Mouse (Mus musculus): ENCODE results near the gene Thrb. TPM values are rescaled to one million over a fixed set of nuclear protein-coding genes. Genes with fewer than 3 reads are reported as not detected.

Gene Thrb
- 0.77 and 0.93 TPM in 2 replicates for polyA plus RNA-seq (2016; fragmentation: Nextera tagmentation; extraction: Ambion mirVana)

DNA sequence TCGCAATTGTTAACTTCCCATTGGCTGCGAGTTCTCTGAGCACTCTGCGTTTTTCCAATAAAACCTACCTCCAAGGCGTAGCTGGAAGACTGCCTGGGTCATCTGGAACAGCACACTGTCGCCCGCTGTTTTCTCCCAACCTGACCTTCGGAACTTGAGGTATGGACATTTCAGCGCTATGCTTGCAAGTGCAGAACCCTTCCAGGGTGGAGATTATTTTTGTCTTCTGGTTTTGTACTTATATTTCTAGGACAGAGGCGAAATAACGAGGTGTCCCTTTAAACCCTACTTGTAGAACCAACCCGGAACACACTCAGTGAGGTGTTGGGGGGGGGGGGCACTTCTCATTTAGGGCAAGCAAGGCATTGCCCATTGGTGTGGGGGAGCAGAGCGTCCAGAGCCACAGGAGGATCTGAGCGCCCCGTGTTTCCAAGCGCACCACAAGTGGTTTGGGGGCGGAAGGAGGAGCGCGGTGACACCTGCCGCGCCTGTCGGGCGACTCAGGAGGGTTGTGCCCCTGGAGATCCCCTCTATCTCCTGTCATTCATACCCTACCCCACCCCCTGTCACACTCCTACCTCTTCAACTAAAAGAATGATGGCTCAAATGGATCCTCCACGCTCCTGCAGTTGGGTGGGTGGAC is at the start of gene Thrb:
Gene Thrb, plus strand, starts transcription at position 576 of the 643 bp plus-strand sequence.
- Histone ChIP-seq H3K27me3 (ENCODE audit: insufficient read depth, poor library complexity, severe bottlenecking) (peaks cover 37% of the 10 kb centered on the region), H3K4me1 (replicated peaks) (peaks cover 23% of the 10 kb centered on the region), H3K36me3 (no peaks in the 10 kb centered on the region), H3K27ac (peak within 1 kb of the TSS; percentile 76), H3K4me3 (peak within 1 kb of the TSS; percentile 66), H3K9me3 (no peaks in the 10 kb centered on the region)
- no peak for DNase-seq (ENCODE audit: low spot score)
- under 1% methylated on average over 23 of the region's 23 CpGs for WGBS

DNA sequence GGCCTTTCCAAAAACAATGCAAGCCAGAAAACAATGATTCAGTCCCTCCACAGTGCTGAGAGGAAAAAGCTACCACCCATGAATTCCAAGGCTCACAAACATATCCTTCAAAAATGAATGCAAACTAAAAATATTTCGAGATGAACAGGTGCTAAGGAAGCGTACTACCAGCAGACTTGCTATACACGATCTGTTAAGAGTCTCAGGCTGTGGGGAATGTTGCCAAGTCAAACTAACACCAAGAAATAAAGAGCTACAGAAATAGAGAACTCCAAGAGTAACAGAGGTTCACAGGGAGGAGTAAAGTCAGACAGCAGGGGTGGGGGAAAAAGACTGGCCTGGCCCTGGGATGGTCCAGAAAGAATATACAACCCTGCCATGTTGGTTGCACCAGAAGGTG is 38.4 kb upstream of the Thrb start:
- Histone ChIP-seq H3K27me3 (ENCODE audit: insufficient read depth, poor library complexity, severe bottlenecking) (no peaks in the 10 kb centered on the region), H3K9me3 (no peaks in the 10 kb centered on the region), H3K4me3 (no peak overlapping the region), H3K36me3 (no peaks in the 10 kb centered on the region), H3K4me1 (replicated peaks) (no peaks in the 10 kb centered on the region), H3K27ac (no peak overlapping the region)
- no peak for DNase-seq (ENCODE audit: low spot score)
- WGBS, result 87% methylated on average over 3 of the region's 3 CpGs

DNA sequence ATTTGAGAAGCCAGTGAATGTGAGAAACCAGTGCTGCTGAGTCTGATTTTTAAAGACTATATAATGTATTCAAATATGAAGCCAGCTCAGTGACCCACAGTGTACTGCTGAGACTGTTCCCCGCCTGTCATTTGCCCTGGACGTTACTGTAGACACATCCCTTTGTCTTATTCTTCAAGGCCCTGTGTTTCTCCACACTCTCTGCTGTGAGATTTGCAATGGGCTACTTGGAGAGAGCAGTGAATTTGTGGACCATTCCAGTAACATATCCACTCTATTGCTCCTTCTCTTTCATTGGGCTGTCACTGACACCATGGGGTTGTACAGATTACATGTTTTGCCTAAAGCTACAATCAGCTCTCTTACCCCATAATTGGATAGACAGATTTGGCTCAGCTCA is 36.1 kb upstream of the Thrb start:
- Histone ChIP-seq H3K27ac (no peak overlapping the region), H3K4me3 (no peak overlapping the region), H3K36me3 (no peaks in the 10 kb centered on the region), H3K4me1 (replicated peaks) (no peaks in the 10 kb centered on the region), H3K9me3 (no peaks in the 10 kb centered on the region), H3K27me3 (ENCODE audit: insufficient read depth, poor library complexity, severe bottlenecking) (no peaks in the 10 kb centered on the region)
- 63% methylated on average over 2 of the region's 2 CpGs for WGBS
- no peak for DNase-seq (ENCODE audit: low spot score)

DNA sequence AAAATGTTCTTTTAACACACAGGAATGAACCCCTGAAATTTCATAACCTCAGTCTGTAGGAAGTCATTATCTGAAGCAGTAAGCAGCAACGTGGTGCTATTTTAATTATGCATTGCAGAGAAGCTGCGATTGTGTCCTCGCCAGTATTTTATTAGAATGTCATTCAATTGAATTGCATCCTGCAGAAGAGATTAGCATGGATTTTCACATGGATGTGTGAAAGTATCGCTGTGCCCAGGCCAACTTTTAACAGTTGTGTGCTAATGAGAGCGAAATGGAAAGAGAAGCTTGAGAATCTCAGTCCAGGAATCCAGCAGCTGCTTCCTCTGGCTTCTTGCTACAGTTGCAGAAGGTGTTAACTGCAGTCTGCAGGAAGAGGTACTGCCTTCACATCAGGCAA is 30.8 kb upstream of the Thrb start:
- Histone ChIP-seq H3K27me3 (ENCODE audit: insufficient read depth, poor library complexity, severe bottlenecking) (no peaks in the 10 kb centered on the region), H3K4me3 (no peak overlapping the region)
- DNase-seq (ENCODE audit: low spot score), result no peak

DNA sequence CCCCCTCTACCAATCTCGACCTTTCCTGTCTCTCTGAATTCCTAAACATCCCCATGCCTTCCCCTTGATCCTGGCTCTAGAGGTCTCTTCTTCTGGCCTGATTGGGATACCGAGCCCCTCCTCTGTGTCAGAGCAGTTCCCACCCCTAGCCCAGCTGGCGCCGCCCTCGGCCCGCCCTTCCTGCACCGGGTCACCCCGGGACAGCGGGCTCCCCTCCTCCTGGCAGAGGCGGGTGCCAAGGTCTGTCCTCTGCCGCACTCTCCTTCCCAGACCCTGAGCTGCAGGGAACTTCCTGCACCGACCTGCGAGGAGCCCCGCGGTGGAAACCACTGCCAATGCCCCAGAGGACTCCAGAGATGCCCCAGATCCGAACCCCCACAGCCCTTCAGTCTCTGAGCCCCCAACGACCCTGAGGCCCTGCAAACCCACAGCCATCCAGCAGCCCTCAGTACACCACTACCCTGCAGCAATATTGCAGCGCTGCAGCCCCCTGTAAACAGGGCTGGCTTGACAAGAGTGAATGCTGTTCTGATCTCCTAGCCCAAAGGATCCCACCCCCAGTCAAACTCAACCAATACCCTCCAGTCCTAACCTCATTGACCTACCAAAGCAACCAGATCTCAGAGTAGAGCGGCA is 27.1 kb upstream of the Thrb start:
- Histone ChIP-seq H3K27me3 (ENCODE audit: insufficient read depth, poor library complexity, severe bottlenecking) (no peaks in the 10 kb centered on the region), H3K9me3 (no peaks in the 10 kb centered on the region), H3K4me1 (replicated peaks) (peaks cover 9% of the 10 kb centered on the region), H3K4me3 (peak overlapping the region; percentile 40), H3K36me3 (no peaks in the 10 kb centered on the region), H3K27ac (peak overlapping the region; percentile 69; the same call in 1 of the 2 replicates)
- peak; percentile 11 for DNase-seq (ENCODE audit: low spot score)
- WGBS, result 7% methylated on average over 19 of the region's 19 CpGs

More for the DNA sequence above, 30.8 kb upstream of the Thrb start:
- WGBS, result 71% methylated on average over 5 of the region's 5 CpGs
- no peak overlapping the region for H3K27ac ChIP-seq
- H3K4me1 ChIP-seq (replicated peaks), result peaks cover 9% of the 10 kb centered on the region
- no peaks in the 10 kb centered on the region for H3K9me3 ChIP-seq
- no peaks in the 10 kb centered on the region for H3K36me3 ChIP-seq

DNA sequence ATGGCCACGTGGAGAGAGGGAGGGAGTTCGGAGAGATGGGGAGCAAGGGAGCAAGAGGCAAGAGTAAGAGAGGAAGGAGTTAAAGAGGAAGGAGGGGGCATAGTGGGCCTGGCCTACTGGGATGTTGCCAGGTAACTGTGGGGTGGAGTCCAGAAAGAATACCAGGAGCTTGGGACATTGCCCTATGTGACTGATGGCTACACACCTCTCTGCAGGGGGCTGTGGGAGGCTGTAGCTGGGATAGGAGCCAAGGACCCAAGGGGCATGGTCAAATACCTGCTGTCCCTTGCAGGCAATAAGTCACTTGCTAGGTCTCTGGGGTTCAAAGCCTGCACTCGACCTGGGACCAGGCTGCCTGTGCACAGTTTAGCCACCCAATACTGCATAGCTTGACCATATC is 23.1 kb upstream of the Thrb start:
- H3K27me3 ChIP-seq (ENCODE audit: insufficient read depth, poor library complexity, severe bottlenecking), result no peaks in the 10 kb centered on the region
- H3K36me3 ChIP-seq, result no peaks in the 10 kb centered on the region
- no peaks in the 10 kb centered on the region for H3K9me3 ChIP-seq
- H3K4me1 ChIP-seq (replicated peaks), result peaks cover 9% of the 10 kb centered on the region
- no peak overlapping the region for H3K4me3 ChIP-seq
- no peak for DNase-seq (ENCODE audit: low spot score)
- no peak overlapping the region for H3K27ac ChIP-seq
- 75% methylated on average over 3 of the region's 3 CpGs for WGBS

DNA sequence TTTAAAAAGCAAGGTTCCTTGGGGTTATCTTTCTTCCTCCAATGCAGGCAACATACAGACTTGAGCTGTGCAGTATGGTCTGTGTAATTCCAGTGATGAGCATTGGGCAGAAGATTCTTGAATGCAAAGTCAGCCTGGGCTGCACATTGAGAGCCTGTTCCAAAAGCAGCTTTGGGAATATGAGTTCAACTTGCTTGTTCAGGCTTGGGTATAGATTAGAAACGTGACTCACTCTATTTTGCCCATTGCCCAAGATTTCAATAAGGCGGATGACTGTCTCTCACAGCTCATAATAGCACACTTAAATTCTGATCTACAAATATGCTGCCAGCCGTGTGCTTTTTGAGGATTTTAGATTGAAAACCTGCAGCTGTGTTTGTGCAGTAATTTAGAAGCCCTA is 18.3 kb upstream of the Thrb start:
- Histone ChIP-seq H3K36me3 (no peaks in the 10 kb centered on the region), H3K9me3 (no peaks in the 10 kb centered on the region), H3K4me3 (no peak overlapping the region), H3K4me1 (replicated peaks) (no peaks in the 10 kb centered on the region), H3K27ac (no peak overlapping the region), H3K27me3 (ENCODE audit: insufficient read depth, poor library complexity, severe bottlenecking) (no peaks in the 10 kb centered on the region)
- no peak for DNase-seq (ENCODE audit: low spot score)
- 79% methylated on average over 3 of the region's 3 CpGs for WGBS

DNA sequence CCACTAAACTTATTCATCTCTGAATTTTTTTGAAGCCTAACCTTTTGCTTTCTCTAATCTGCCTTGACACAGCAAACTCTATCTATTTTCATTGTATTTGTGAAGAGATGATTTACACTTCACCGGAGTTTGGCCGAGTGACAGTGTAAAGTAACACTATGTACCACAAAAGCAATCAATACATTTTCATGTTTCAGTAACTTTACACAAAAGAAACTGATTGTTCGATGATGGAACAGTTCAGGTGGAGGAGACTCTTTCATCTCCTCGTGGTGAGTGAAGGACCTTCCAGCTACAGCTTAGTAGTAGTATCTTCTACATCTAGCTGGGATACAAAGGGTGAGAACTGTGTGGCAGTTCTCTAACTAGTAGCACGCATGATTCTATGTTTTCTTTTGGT is 5.0 kb upstream of the Thrb start:
- no peak for DNase-seq (ENCODE audit: low spot score)
- Histone ChIP-seq H3K9me3 (no peaks in the 10 kb centered on the region), H3K27ac (no peak overlapping the region), H3K27me3 (ENCODE audit: insufficient read depth, poor library complexity, severe bottlenecking) (peaks cover 6% of the 10 kb centered on the region), H3K36me3 (no peaks in the 10 kb centered on the region), H3K4me1 (replicated peaks) (peaks cover 10% of the 10 kb centered on the region), H3K4me3 (no peak overlapping the region)
- WGBS, result 67% methylated on average over 5 of the region's 5 CpGs

DNA sequence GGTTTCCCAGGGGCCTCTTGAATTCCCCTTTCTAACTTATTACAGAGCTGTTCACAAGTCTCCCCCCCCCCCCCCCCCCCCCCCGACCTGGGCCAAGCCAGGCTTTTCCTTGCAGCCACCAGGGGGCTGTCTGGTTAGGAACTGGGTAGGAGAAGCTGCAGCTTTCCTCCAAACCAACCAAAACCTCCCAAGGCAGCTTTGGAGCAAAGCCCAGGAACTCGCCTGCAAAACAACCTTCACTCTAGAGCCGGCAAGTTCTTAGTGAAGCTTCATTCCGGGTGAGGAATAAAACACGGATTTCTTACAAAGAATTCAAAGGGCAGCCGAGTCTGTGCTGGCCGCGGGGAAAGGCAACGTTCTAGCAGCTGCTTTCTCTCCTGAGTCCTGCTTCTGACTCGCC is 1.0 kb upstream of the Thrb start:
- H3K36me3 ChIP-seq, result no peaks in the 10 kb centered on the region
- peak; percentile 76 for DNase-seq (ENCODE audit: low spot score)
- peak overlapping the region; percentile 66 for H3K4me3 ChIP-seq
- H3K27me3 ChIP-seq (ENCODE audit: insufficient read depth, poor library complexity, severe bottlenecking), result peaks cover 37% of the 10 kb centered on the region
- 0% methylated on average over 10 of the region's 10 CpGs for WGBS
- no peaks in the 10 kb centered on the region for H3K9me3 ChIP-seq
- no peak overlapping the region for H3K27ac ChIP-seq
- H3K4me1 ChIP-seq (replicated peaks), result peaks cover 23% of the 10 kb centered on the region

DNA sequence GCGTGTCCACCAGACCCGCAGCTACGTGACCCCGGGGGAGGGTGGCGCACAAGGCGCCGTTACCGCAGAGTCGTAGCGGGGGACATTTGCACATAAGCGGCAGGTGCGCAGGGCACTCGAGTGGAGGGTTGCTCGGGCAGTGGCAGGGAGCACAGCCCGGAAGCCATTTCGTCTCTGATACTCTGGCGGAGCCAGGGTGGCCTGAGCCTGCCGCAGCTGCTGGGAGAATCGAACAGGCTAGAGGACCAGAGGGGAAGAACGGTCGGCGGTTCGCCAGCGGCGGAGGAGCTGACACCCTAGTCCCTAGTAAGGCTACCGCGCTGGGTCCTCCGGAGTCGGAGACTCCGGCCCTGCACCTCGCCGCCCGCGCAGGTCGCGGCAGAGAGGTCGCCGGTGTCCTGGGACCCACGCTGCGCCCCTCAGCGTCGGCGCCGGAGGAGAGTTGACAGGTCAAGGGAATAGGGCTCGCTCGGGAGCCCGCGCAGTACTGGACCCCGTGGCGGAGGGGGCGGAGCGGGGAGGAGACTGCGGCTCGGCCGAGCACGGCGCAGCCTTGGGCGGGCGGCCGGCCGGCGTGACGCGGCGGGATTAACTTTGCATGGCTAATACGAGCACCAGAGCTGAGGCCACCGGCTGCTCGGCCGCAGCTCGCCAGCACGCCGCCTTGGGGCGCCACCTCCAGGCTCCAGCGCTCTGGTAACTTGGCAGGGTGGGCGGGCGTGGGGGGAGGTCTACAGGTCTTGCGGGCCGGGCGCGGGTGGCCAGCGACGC is 453 bp downstream of the Thrb start:
- H3K9me3 ChIP-seq, result no peaks in the 10 kb centered on the region
- peak overlapping the region; percentile 66 for H3K4me3 ChIP-seq
- H3K27me3 ChIP-seq (ENCODE audit: insufficient read depth, poor library complexity, severe bottlenecking), result peaks cover 37% of the 10 kb centered on the region
- peaks cover 23% of the 10 kb centered on the region for H3K4me1 ChIP-seq (replicated peaks)
- H3K27ac ChIP-seq, result peak overlapping the region; percentile 76
- 1% methylated on average over 82 of the region's 82 CpGs for WGBS
- peak; percentile 87 for DNase-seq (ENCODE audit: low spot score)
- H3K36me3 ChIP-seq, result no peaks in the 10 kb centered on the region

DNA sequence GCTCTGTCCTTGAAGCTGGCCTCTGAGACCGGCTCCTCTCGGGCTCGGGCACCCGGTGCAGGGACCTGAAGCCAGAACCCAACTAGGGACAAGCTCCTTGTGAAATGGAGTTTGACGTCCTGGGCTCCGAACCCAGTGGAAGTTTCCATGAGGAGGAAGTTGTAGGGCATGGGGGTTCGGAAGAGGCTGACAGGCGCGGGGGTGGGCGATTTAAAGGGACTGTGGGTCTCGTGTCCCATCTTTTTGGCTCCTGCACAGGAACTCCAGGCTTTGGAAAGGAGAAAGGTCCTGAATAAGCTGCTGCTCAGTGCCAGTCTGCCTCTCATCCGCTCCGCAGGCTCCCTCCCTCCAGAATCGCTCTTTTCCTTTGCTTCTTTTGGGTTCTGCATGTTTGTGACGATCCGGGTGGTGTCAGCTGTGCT is 1.1 kb downstream of the Thrb start:
- no peak for DNase-seq (ENCODE audit: low spot score)
- no peaks in the 10 kb centered on the region for H3K9me3 ChIP-seq
- under 1% methylated on average over 16 of the region's 16 CpGs for WGBS
- peaks cover 23% of the 10 kb centered on the region for H3K4me1 ChIP-seq (replicated peaks)
- no peaks in the 10 kb centered on the region for H3K36me3 ChIP-seq
- H3K27me3 ChIP-seq (ENCODE audit: insufficient read depth, poor library complexity, severe bottlenecking), result peaks cover 37% of the 10 kb centered on the region
- peak overlapping the region; percentile 76 for H3K27ac ChIP-seq
- H3K4me3 ChIP-seq, result peak overlapping the region; percentile 66

DNA sequence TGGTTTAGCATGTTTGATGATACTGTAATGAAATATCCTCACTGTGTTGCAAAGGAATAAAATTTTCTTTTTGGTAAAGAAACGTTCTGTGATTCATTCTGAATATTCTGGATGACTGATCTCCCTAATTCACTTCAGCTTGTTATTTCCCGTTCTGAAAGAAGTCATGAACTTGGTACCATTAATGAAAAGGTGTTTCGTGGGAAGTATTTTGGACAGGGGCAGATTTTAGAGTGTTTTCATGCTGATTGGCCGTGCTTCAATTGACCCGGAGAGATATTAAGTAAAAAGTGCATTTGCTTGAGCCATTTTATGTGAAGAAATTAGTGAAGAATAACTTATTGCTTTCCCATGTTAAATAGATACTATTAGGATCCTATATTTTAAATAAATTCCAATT is 2.0 kb downstream of the Thrb start:
- peaks cover 37% of the 10 kb centered on the region for H3K27me3 ChIP-seq (ENCODE audit: insufficient read depth, poor library complexity, severe bottlenecking)
- peaks cover 23% of the 10 kb centered on the region for H3K4me1 ChIP-seq (replicated peaks)
- no peak overlapping the region; the same call in 1 of the 2 replicates for H3K4me3 ChIP-seq
- no peak for DNase-seq (ENCODE audit: low spot score)
- no peaks in the 10 kb centered on the region for H3K36me3 ChIP-seq
- H3K9me3 ChIP-seq, result no peaks in the 10 kb centered on the region
- WGBS, result 44% methylated on average over 5 of the region's 5 CpGs
- no peak overlapping the region for H3K27ac ChIP-seq

DNA sequence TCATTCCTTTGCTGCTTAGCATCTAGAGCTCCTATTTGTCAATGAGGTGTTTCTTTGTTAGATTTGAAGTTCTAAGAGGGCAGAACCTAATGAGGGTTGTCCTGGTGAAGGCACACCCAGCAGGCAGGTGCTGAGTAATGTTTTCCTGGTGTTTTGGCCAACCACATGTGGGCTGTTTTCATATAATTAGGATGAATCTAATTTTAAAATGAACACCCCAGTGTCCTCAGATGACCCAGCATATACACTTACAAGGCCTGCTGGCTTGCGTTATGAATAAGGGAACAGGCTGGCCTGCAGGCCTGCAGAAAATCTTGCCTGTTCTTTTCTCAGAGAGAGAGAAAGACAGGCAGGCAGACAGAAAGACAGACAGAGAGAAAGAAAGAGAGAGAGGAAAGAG is 14.3 kb downstream of the Thrb start:
- H3K27ac ChIP-seq, result no peak overlapping the region
- no peak for DNase-seq (ENCODE audit: low spot score)
- no peaks in the 10 kb centered on the region for H3K9me3 ChIP-seq
- 89% methylated on average over 1 of the region's 1 CpGs for WGBS
- H3K27me3 ChIP-seq (ENCODE audit: insufficient read depth, poor library complexity, severe bottlenecking), result no peaks in the 10 kb centered on the region
- no peaks in the 10 kb centered on the region for H3K4me1 ChIP-seq (replicated peaks)
- no peak overlapping the region for H3K4me3 ChIP-seq
- H3K36me3 ChIP-seq, result no peaks in the 10 kb centered on the region

Measured in hindbrain, embryonic 10.5 days (tissue).